Mouse (Mus musculus) heart, postnatal 0 days (tissue): ENCODE data around the gene Ktn1. TPM values are rescaled to one million over a fixed set of nuclear protein-coding genes. Genes with fewer than 3 reads are reported as not detected.

Source experiments
- ATAC-seq: fragments of 200-750 bp; cut with Nextera tagmentation; 2 replicates; pipeline ENCODE4 v1.8.0; 2017; ENCODE audit warnings: low read depth, moderate number of reproducible peaks, moderate library complexity; ENCODE audit not compliant: insufficient read depth
- DNase-seq: peaks from one replicate; pipeline ENCODE4 v3.0.0-alpha.2; 2016; ENCODE audit warnings: low spot score
- H3K27ac ChIP-seq: fragments of 300-500 bp; sonication (generic); 2 replicates; pipeline ENCODE4 v1.5.1; 2014; ENCODE audit warnings: low read depth, mild to moderate bottlenecking
- H3K27me3 ChIP-seq: fragments of 300-500 bp; sonication (generic); 2 replicates; pipeline ENCODE4 v1.6.1; 2014; ENCODE audit warnings: low read length, mixed read lengths; ENCODE audit not compliant: control insufficient read depth, insufficient read depth
- H3K36me3 ChIP-seq: fragments of 300-500 bp; sonication (generic); replicated peaks from 2 replicates; pipeline ENCODE4 v1.6.1; 2014; ENCODE audit warnings: low read length, mixed read lengths; ENCODE audit not compliant: control insufficient read depth, insufficient read depth
- H3K4me1 ChIP-seq: fragments of 300-500 bp; sonication (generic); 2 replicates; pipeline ENCODE4 v1.6.1; 2014; ENCODE audit warnings: antibody characterized with exemption; ENCODE audit not compliant: control insufficient read depth, insufficient read depth
- H3K4me2 ChIP-seq: fragments of 300-500 bp; sonication (generic); 2 replicates; pipeline ENCODE4 v1.6.1; 2014; ENCODE audit warnings: low read depth, mild to moderate bottlenecking, low read length, moderate library complexity
- H3K4me3 ChIP-seq: fragments of 300-500 bp; sonication (generic); 2 replicates; pipeline ENCODE4 v1.5.1; 2014; ENCODE audit warnings: low read depth, low read length
- H3K9ac ChIP-seq: fragments of 300-500 bp; sonication (generic); replicated peaks from 2 replicates; pipeline ENCODE4 v1.6.1; 2014; ENCODE audit warnings: low read depth, low read length, mixed read lengths
- H3K9me3 ChIP-seq: fragments of 300-500 bp; sonication (generic); replicated peaks from 2 replicates; pipeline ENCODE4 v1.6.1; 2016; ENCODE audit warnings: low read length; ENCODE audit not compliant: control insufficient read depth
- CTCF ChIP-seq: IDR thresholded peaks from 2 replicates; pipeline ENCODE4 v1.5.1; 2016; ENCODE audit warnings: antibody characterized with exemption, control low read depth, low read depth
- EP300 ChIP-seq: IDR thresholded peaks from 2 replicates; pipeline ENCODE4 v1.6.1; 2016; ENCODE audit warnings: antibody characterized with exemption, low read depth
- WGBS: fragments of 180-500 bp; shearing (Covaris S2); extraction: QIAGEN DNeasy Blood & Tissue Kit; methylation state at CpG from one replicate; pipeline ENCODE4 v1.1.7; 2014; 5-methylcytosine and 5-hydroxymethylcytosine counted together
- polyA plus RNA-seq: library from polyadenylated mRNA; unstranded; fragments of >200 nt; fragmentation: Nextera tagmentation; extraction: Ambion mirVana; gene quantifications from 2 replicates; pipeline ENCODE4 v1.2.1, GENCODE M21; 2015
- total RNA-seq: library from RNA; depleted of rRNA; stranded (reverse); fragments of >200 nt; gene quantifications from 2 replicates; pipeline ENCODE4 v1.2.3, GENCODE M21; 2014; ENCODE audit warnings: low replicate concordance

Gene Ktn1
- total and polyA plus RNA-seq, 2 experiments from 2014 or later, result 31.7 to 104 TPM

- H3K9ac ChIP-seq, result no peak overlapping the region
Measured at GRCm38 (mm10) chr14:47665061-47665778, 17.0 kb downstream of the Ktn1 start.

GRCm38 (mm10) chr14:47668096-47668495 lies 19.8 kb downstream of the Ktn1 start:
- Histone ChIP-seq H3K4me3 (no peak overlapping the region), H3K4me1 (0 out of 2 replicates have a peak, but pooled peaks cover 9% of the 10 kb centered on the region), H3K27ac (no peak overlapping the region), H3K4me2 (no peak overlapping the region), H3K27me3 (no peaks in the 10 kb centered on the region), H3K9ac (no peak overlapping the region), H3K9me3 (no peaks in the 10 kb centered on the region), H3K36me3 (peaks cover 48% of the 10 kb centered on the region)
- DNase-seq (no peak), ATAC-seq (no peak)
- TF ChIP-seq EP300, result no peak
- no peak for TF ChIP-seq CTCF

More at GRCm38 (mm10) chr14:47665061-47665778, 17.0 kb downstream of the Ktn1 start:
- TF ChIP-seq EP300 (no peak), CTCF (no peak)
- H3K9me3 ChIP-seq, result no peaks in the 10 kb centered on the region
- H3K36me3 ChIP-seq, result peaks cover 45% of the 10 kb centered on the region
- no peak overlapping the region for H3K4me2 ChIP-seq
- no peak for DNase-seq
- 0 out of 2 replicates have a peak, but pooled peaks cover 9% of the 10 kb centered on the region for H3K4me1 ChIP-seq
- ATAC-seq, result no peak
- no peak overlapping the region for H3K4me3 ChIP-seq
- no peak overlapping the region for H3K27ac ChIP-seq
- no peaks in the 10 kb centered on the region for H3K27me3 ChIP-seq
- 68% methylated on average over 5 of the region's 5 CpGs for WGBS

- Histone ChIP-seq H3K4me1 (no peaks in the 10 kb centered on the region), H3K9ac (no peak overlapping the region), H3K27me3 (no peaks in the 10 kb centered on the region), H3K4me3 (no peak overlapping the region), H3K36me3 (peaks cover 84% of the 10 kb centered on the region), H3K9me3 (no peaks in the 10 kb centered on the region), H3K4me2 (no peak overlapping the region), H3K27ac (no peak overlapping the region)
- TF ChIP-seq CTCF (no peak), EP300 (no peak)
- WGBS, result 92% methylated on average over 10 of the region's 10 CpGs
- ATAC-seq, result no peak
- DNase-seq, result no peak
Measured at GRCm38 (mm10) chr14:47682886-47683285, 34.6 kb downstream of the Ktn1 start.

- Histone ChIP-seq H3K9me3 (no peaks in the 10 kb centered on the region), H3K9ac (no peak overlapping the region), H3K4me2 (no peak overlapping the region), H3K4me3 (no peak overlapping the region), H3K27ac (no peak overlapping the region), H3K27me3 (no peaks in the 10 kb centered on the region), H3K36me3 (peaks cover 88% of the 10 kb centered on the region), H3K4me1 (no peaks in the 10 kb centered on the region)
- TF ChIP-seq EP300 (no peak), CTCF (no peak)
- WGBS, result 87% methylated on average over 5 of the region's 5 CpGs
- DNase-seq (no peak), ATAC-seq (no peak)
Measured at GRCm38 (mm10) chr14:47684579-47684978, 36.3 kb downstream of the Ktn1 start.

GRCm38 (mm10) chr14:47699126-47699525 lies 50.9 kb downstream of the Ktn1 start:
- Histone ChIP-seq H3K9me3 (no peaks in the 10 kb centered on the region), H3K9ac (no peak overlapping the region), H3K4me1 (no peaks in the 10 kb centered on the region), H3K4me3 (no peak overlapping the region), H3K4me2 (no peak overlapping the region), H3K27ac (no peak overlapping the region), H3K36me3 (peaks cover 68% of the 10 kb centered on the region), H3K27me3 (no peaks in the 10 kb centered on the region)
- WGBS, result 89% methylated on average over 5 of the region's 5 CpGs
- no peak for DNase-seq
- no peak for ATAC-seq
- no peak for TF ChIP-seq CTCF
- no peak for TF ChIP-seq EP300

GRCm38 (mm10) chr14:47709546-47709945 lies 61.3 kb downstream of the Ktn1 start:
- Histone ChIP-seq H3K27ac (no peak overlapping the region), H3K27me3 (no peaks in the 10 kb centered on the region), H3K9ac (no peak overlapping the region), H3K9me3 (no peaks in the 10 kb centered on the region), H3K36me3 (peaks cover 76% of the 10 kb centered on the region), H3K4me2 (no peak overlapping the region), H3K4me3 (no peak overlapping the region), H3K4me1 (no peaks in the 10 kb centered on the region)
- DNase-seq (no peak), ATAC-seq (no peak)
- no peak for TF ChIP-seq CTCF
- no peak for TF ChIP-seq EP300
- 52% methylated on average over 3 of the region's 3 CpGs for WGBS
